Mouse (Mus musculus) left cerebral cortex, postnatal 14 days (tissue): ENCODE data around the gene Tube1. TPM values are rescaled to one million over a fixed set of nuclear protein-coding genes. Genes with fewer than 3 reads are reported as not detected.
"Not testable (repeated sequence)": the region's sequence is repeated elsewhere in the genome, so short reads cannot be mapped to it uniquely, and the experiment has no call there.

Experiments
- DNase-seq, 2 experiments: peaks; one replicate each; pipeline ENCODE4 v3.0.0; 2021 to 2022; ENCODE audit warnings: low spot score in 2 of 2, mixed read lengths in 1 of 2
- intact Hi-C: fragments of 180-260 bp; cut with DNase I; formaldehyde crosslinking; loops from one replicate; pipeline ENCODE4 v1.15.1; 2025
- total RNA-seq, 2 experiments: library from RNA; stranded (reverse); gene quantifications; 2 replicates each; pipeline ENCODE4 v1.2.3; 2021

The Tube1 gene
- total RNA-seq, 2 experiments from 2014 or later: 2.4 to 3.0 TPM

DNA sequence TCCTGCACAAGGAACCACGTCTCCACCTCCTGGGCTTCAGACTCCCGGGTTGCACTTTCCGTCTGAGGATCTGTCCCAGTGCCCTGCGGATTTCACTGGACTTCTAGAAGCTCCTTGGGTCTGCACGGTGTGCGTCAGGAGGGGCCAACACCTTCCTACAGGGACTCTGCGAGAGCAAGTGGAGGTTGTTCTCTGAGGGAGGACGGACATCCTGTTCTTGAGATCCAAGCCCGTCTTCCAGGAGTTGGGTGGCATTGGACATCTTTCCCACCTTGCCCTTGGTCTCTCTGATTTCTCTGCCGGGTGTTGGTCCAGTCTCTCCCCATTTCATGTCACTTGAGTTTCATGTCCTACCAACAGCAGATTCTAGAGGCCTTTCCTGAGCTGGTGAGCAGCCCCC is 29.9 kb downstream of the Tube1 start, which contains the start of gene Ccn6:
Ccn6 (minus strand) TSS at position 101 of the 400 bp plus-strand sequence.
- no peak for DNase-seq
- intact Hi-C loops: no loop called here

DNA sequence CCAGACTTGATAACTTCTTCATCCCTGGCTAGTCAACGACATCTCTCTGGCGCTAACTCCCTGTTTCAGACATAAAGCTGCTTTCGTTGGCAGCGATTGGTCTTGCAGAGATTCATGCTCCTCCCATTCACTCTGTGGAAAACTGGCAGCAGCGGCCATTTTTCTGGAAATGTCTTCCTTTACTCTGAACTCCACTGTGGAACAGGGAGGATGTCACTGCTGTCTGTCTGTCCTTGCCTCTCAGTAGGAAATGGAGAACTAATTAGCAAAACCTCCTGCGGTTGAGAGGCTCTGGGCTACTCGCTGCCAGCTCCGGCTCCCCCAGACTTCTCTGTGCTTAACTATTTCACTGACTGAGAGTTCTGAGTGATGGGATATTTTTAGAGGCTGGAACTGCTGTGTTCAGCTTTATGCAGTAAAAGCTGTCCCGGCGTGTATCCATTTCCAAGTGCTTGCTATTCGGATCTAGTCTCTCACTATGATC is 31.9 kb downstream of the Tube1 start:
- peak; percentile 68 to 82 for DNase-seq
- intact Hi-C loops: no loop called here

GRCm38 (mm10) chr10:39167611-39168010 is 33.8 kb downstream of the Tube1 start:
- no peak for DNase-seq
- intact Hi-C loops: no loop called here

DNA sequence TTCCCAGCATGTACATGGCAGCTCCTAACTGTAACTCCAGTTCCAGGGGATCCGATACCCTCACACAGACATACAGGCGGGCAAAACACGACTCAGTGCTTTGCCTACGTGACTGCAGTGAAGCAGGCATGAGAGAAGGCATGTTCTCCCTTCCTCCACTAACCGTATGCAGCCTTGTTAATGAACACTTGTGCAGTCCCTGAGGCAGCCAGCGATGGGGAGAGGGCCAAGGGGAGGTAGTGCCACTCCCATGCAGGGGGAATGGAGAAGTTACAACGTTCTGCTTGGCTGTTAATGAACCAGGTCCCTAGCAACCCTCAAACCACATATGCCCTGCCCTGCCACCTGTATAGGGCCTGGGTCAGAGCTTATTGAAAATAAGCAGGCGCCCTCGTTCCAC is 35.9 kb downstream of the Tube1 start:
- no peak for DNase-seq
- intact Hi-C loops: loop anchor here (5.0 kb wide), 5 partner anchors 58 to 673 kb away; partner anchors contain the start of genes Fyn and Rev3l

DNA sequence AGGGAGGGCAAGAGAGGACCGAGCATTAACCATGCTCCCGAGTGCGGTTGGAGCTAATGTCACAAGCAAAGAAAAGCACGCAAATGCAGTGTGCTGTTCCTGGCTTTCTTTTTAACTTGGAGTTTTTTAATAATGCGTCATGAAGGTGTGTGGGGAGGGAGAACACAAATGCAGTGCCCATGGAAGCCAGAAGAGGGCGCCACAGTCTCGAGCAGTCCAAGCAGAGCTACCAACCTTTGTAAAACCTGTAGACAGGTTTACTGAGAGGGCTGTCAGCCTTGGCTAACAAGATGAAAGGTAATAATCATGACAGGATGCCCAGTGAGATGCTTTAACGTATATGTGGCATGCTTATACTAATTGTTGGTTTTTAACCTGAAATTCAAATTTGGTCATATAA is 36.4 kb downstream of the Tube1 start:
- intact Hi-C loops: loop anchor here (5.0 kb wide), 5 partner anchors 57 to 672 kb away; partner anchors contain the start of genes Fyn and Rev3l
- DNase-seq: peak; percentile 81 to 85

- peak in 1 of 2 experiments; percentile 11 for DNase-seq
- intact Hi-C loops: loop anchor here (1.0 to 5.0 kb wide), 6 partner anchors 57 to 672 kb away; partner anchors contain the start of genes Fyn and Rev3l
Observed at GRCm38 (mm10) chr10:39170706-39171105, 36.9 kb downstream of the Tube1 start.

DNA sequence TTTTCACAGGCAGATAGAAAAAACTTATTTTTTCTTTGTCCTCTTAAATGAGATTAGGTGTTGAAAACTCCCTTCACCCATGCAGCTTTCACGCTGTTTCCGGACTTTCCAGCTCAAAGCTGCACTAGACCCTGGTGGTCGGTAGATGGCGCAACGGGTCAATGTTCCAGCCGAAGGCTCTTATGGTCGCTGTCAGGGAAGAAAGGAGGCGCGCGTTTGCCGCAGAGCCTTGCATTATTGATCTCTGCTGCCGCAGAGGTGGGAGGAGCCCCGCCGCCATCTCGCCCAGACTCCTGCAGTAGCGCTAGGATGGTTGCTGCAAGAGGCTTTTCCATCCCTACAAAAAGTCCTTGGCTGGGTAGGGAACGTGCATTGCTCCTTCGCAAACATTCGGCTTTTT is 37.4 kb downstream of the Tube1 start:
- DNase-seq: peak; percentile 92 to 96
- intact Hi-C loops: loop anchor here (1.0 to 5.0 kb wide), 6 partner anchors 56 to 671 kb away; partner anchors contain the start of genes Fyn and Rev3l

DNA sequence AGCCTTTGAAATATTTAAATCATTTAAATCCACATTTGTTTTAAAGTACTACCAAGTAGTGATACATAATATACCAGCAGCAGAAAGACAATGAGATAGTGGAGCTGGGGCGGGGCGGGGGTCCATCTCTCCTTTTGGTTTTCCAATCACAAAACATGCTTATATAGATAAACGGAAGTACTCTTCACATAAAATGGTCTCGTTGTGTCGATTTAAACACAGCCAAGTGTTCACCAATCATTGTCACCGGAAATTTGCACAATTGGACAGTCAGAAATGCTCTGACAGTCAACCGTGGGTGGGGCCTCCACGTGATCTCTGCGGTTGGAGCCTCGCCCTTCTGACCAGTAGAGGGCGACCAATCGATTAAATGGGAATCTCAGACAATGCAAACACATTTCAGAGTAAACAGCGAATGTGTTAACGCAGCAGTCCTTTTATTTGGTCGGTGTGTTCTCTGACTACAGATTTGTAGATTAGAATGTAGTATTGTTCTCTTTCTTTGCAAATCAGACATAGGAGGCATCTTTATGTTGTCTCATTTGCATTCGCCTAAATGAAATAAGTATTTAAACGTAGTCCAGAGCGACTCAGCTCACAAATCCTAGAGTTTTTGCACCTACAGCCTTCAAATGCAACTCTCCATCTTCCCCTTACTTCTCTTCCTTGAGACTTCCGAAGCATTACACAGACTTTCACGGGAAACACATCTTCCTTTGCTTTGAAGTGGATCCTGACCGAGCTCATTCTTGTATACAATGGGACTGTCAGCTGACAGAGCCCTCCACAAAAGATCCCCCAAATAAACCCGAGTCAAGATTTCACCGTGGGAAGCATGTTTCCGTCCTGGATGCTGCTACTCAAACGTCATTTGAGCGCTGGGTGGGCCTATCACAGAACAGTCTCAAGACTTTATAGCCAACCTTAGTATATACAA is 38.1 kb downstream of the Tube1 start:
- intact Hi-C loops: loop anchor here (1.0 to 5.0 kb wide), 6 partner anchors 55 to 670 kb away; partner anchors contain the start of genes Fyn and Rev3l
- DNase-seq: peak; percentile 90 to 95

GRCm38 (mm10) chr10:39172540-39172931 is 38.8 kb downstream of the Tube1 start:
- intact Hi-C loops: loop anchor here (5.0 kb wide), 5 partner anchors 55 to 670 kb away; partner anchors contain the start of genes Fyn and Rev3l

GRCm38 (mm10) chr10:39173077-39173476 is 39.3 kb downstream of the Tube1 start:
- DNase-seq: peak; percentile 27 to 34
- intact Hi-C loops: loop anchor here (5.0 kb wide), 5 partner anchors 54 to 669 kb away; partner anchors contain the start of genes Fyn and Rev3l

More at GRCm38 (mm10) chr10:39172540-39172931, 38.8 kb downstream of the Tube1 start:
- no peak for DNase-seq

GRCm38 (mm10) chr10:39176981-39177380 is 43.2 kb downstream of the Tube1 start:
- intact Hi-C loops: no loop called here
- DNase-seq: no peak

GRCm38 (mm10) chr10:39184864-39185544 is 51.2 kb downstream of the Tube1 start:
- intact Hi-C loops: no loop called here

DNA sequence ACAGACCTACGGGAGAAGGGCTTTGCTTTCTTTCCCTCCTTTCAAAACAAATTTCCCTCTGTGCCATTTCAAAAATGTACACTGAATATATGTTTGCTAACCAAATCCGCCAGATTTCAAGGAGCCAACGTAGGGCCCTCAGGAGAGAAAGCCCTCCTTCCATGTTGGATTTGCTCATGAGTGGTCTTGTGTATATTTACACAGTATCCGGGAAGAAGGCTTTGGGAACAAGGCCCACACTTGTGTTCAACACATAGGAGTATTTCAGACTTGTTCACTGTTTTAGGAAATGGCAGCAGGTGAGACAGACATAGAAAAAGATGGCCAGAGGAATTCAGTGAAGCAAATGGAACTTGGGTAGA is 51.8 kb downstream of the Tube1 start:
- intact Hi-C loops: no loop called here

More at GRCm38 (mm10) chr10:39184864-39185544, 51.2 kb downstream of the Tube1 start:
- DNase-seq: peak; percentile 66 to 70

GRCm38 (mm10) chr10:39192673-39193072 is 58.9 kb downstream of the Tube1 start:
- DNase-seq: no peak
- intact Hi-C loops: no loop called here

More for the DNA sequence above, 51.8 kb downstream of the Tube1 start:
- DNase-seq: no peak

GRCm38 (mm10) chr10:39198216-39198615 is 64.4 kb downstream of the Tube1 start:
- intact Hi-C loops, DNase-seq: not testable (repeated sequence)

Other genes starting within 250 kb of the Tube1 start
- gene Lama4, start 168.5 kb upstream of the Tube1 start, total RNA-seq: 10 to 100 TPM; 20.3 to 22.6 TPM
- 10 to 100 TPM; 19.3 to 21.6 TPM for gene Fam229b, start 62 bp upstream of the Tube1 start, total RNA-seq
- under 1 TPM; 0.23 to 0.57 TPM for gene Ccn6, start 29.8 kb downstream of the Tube1 start, total RNA-seq
- 100 to 1,000 TPM; 163 to 176 TPM for gene Fyn, start 234.9 kb downstream of the Tube1 start, total RNA-seq